Mouse (Mus musculus) adrenal gland, postnatal 36 days (tissue): ENCODE results near the gene Dda1. TPM values are rescaled to one million over a fixed set of nuclear protein-coding genes. Genes with fewer than 3 reads are reported as not detected.
A peak's percentile ranks its signal among the peaks of the same experiment; 100 is the strongest.

Experiments
- DNase-seq, 2 experiments: peaks; one replicate each; pipeline ENCODE4 v3.0.0; 2021; ENCODE audit warnings: mixed read lengths in 1 of 2
- total RNA-seq, 2 experiments: library from RNA; stranded (reverse); gene quantifications; 2 replicates each; pipeline ENCODE4 v1.2.3; 2021

The Dda1 gene
- total RNA-seq, 2 experiments from 2014 or later = 57.7 to 62.3 TPM

- DNase-seq = no peak
Observed at GRCm38 (mm10) chr8:71467201-71467600, 1.8 kb upstream of the Dda1 start.

- no peak for DNase-seq
Observed at GRCm38 (mm10) chr8:71468001-71468400, 998 bp upstream of the Dda1 start.

- peak; percentile 37 to 59 for DNase-seq
Observed at GRCm38 (mm10) chr8:71469411-71469810, 412 bp downstream of the Dda1 start.

- DNase-seq = no peak
Observed at GRCm38 (mm10) chr8:71470146-71470912, 1.3 kb downstream of the Dda1 start.

GRCm38 (mm10) chr8:71470913-71471255 lies 1.9 kb downstream of the Dda1 start:
- DNase-seq = no peak

- DNase-seq = no peak
Observed at GRCm38 (mm10) chr8:71471861-71472260, 2.9 kb downstream of the Dda1 start.

GRCm38 (mm10) chr8:71472601-71473386 lies 3.8 kb downstream of the Dda1 start:
- no peak for DNase-seq

- no peak for DNase-seq
Observed at GRCm38 (mm10) chr8:71474344-71474743, 5.3 kb downstream of the Dda1 start.

GRCm38 (mm10) chr8:71474785-71475701 lies 6.0 kb downstream of the Dda1 start:
- no peak for DNase-seq

GRCm38 (mm10) chr8:71475702-71476075 lies 6.7 kb downstream of the Dda1 start:
- no peak for DNase-seq

GRCm38 (mm10) chr8:71476099-71476940 lies 7.3 kb downstream of the Dda1 start:
- DNase-seq = peak; percentile 90 to 94

GRCm38 (mm10) chr8:71477196-71477845 lies 8.3 kb downstream of the Dda1 start:
- DNase-seq = no peak

GRCm38 (mm10) chr8:71478943-71479342 lies 9.9 kb downstream of the Dda1 start:
- DNase-seq = no peak

- peak; percentile 50 to 64 for DNase-seq
Observed at GRCm38 (mm10) chr8:71483932-71484331, 14.9 kb downstream of the Dda1 start.

- DNase-seq = no peak
Observed at GRCm38 (mm10) chr8:71484736-71485135, 15.7 kb downstream of the Dda1 start.

GRCm38 (mm10) chr8:71485142-71486135 lies 16.4 kb downstream of the Dda1 start, which contains the start of gene Ano8:
Gene Ano8 (minus strand): TSS chr8:71485963.
- DNase-seq = peak; percentile 89 to 93

- no peak for DNase-seq
Observed at GRCm38 (mm10) chr8:71486136-71486529, 17.1 kb downstream of the Dda1 start.

GRCm38 (mm10) chr8:71487691-71488445 lies 18.9 kb downstream of the Dda1 start, which contains the start of gene Gtpbp3:
Gene Gtpbp3 (plus strand): TSS chr8:71488103.
- peak; percentile 88 to 91 for DNase-seq

- peak; percentile 86 to 87 for DNase-seq
Observed at GRCm38 (mm10) chr8:71488454-71488853, 19.5 kb downstream of the Dda1 start.
